Mouse (Mus musculus) small intestine, adult 2 months (tissue): ENCODE measurements around the gene Cacnb4.

Source experiments
- CTCF ChIP-seq: fragments of 200-500 bp; IDR thresholded peaks from 2 replicates; pipeline ENCODE4 v1.5.1; 2012; ENCODE audit warnings: low read depth, mild to moderate bottlenecking, control low read depth, inconsistent platforms, low read length, moderate library complexity, mixed read lengths; ENCODE audit not compliant: insufficient replicate concordance, insufficient read length; ENCODE audit errors: extremely low read depth
- POLR2A ChIP-seq: fragments of 200-500 bp; IDR thresholded peaks from 2 replicates; pipeline ENCODE4 v1.6.1; 2012; ENCODE audit warnings: low read depth, mild to moderate bottlenecking, control low read depth, inconsistent platforms, low read length, moderate library complexity

- TF ChIP-seq POLR2A (no peak), CTCF (no peak)
Observed at GRCm38 (mm10) chr2:52635358-52635757, 41.3 kb downstream of the Cacnb4 start.
